Mouse (Mus musculus): ENCODE data around the gene Rpl3.

DNA sequence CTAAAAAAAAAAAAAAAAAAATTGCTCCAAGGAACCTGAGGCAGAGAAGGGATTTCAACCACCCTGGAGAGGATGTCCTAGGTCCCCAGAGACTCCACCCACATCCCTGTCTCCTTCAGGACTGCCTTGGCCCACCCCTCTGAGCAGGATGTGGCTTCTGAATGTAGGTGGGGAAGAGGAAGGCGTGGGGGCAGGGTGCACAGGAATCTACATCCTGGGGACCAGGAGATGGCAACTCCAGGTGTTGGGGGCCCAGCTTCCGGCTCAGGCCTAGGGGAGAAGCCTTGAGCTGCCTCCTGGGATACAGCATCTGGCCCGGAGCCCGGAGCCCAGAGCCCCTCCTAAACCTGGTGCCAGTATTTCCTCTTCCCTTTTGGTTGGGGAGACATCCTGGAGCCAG lies 41.6 kb downstream of the Rpl3 start:
- no peak for TF ChIP-seq CTCF (IDR thresholded peaks at IDR 0.05; ENCODE audit: borderline replicate concordance, insufficient read depth, low read depth, low read length)
- no peak for TF ChIP-seq POLR2A (IDR thresholded peaks at IDR 0.05; ENCODE audit: borderline replicate concordance, insufficient read depth, low read length)

Data from cerebellum, adult 2 months (tissue).